Mouse (Mus musculus) liver, postnatal 0 days (tissue): Measurements from ENCODE around the gene Lingo4. TPM values are rescaled to one million over a fixed set of nuclear protein-coding genes. Genes with fewer than 3 reads are reported as not detected.
A peak's percentile ranks its signal among the peaks of the same experiment; 100 is the strongest.

Experiments
- ATAC-seq: fragments of 200-750 bp; cut with Nextera tagmentation; 2 replicates; pipeline ENCODE4 v1.8.0; 2017; ENCODE audit warnings: mild to moderate bottlenecking, moderate library complexity
- DNase-seq: peaks from one replicate; pipeline ENCODE4 v3.0.0-alpha.2; 2016
- H3K27ac ChIP-seq: fragments of 300-500 bp; sonication (generic); 2 replicates; pipeline ENCODE4 v1.5.1; 2014; ENCODE audit warnings: antibody characterized with exemption, moderate library complexity, mild to moderate bottlenecking, low read depth
- H3K27me3 ChIP-seq: fragments of 300-500 bp; sonication (generic); 2 replicates; pipeline ENCODE4 v1.6.1; 2014; ENCODE audit warnings: low read length, control low read depth, mixed read lengths; ENCODE audit not compliant: insufficient read depth
- H3K36me3 ChIP-seq: fragments of 300-500 bp; sonication (generic); replicated peaks from 2 replicates; pipeline ENCODE4 v1.6.1; 2014; ENCODE audit warnings: mild to moderate bottlenecking, control low read depth, low read length, moderate library complexity, mixed read lengths; ENCODE audit not compliant: insufficient read depth
- H3K4me1 ChIP-seq: fragments of 300-500 bp; sonication (generic); 2 replicates; pipeline ENCODE4 v1.6.1; 2014; ENCODE audit warnings: antibody characterized with exemption, mild to moderate bottlenecking, control low read depth; ENCODE audit not compliant: insufficient read depth
- H3K4me2 ChIP-seq: fragments of 300-500 bp; sonication (generic); 2 replicates; pipeline ENCODE4 v1.6.1; 2014; ENCODE audit warnings: low read depth, mild to moderate bottlenecking, low read length, moderate library complexity, mixed read lengths
- H3K4me3 ChIP-seq: fragments of 300-500 bp; sonication (generic); 2 replicates; pipeline ENCODE4 v1.5.1; 2014; ENCODE audit warnings: low read depth, low read length
- H3K9ac ChIP-seq: fragments of 300-500 bp; sonication (generic); replicated peaks from 2 replicates; pipeline ENCODE4 v1.6.1; 2014; ENCODE audit warnings: mild to moderate bottlenecking, moderate library complexity
- H3K9me3 ChIP-seq: fragments of 300-500 bp; sonication (generic); 2 replicates; pipeline ENCODE4 v1.6.1; 2016; ENCODE audit warnings: mild to moderate bottlenecking, control low read depth, low read length, mixed read lengths
- CTCF ChIP-seq: sonication (generic); IDR thresholded peaks from 2 replicates; pipeline ENCODE4 v1.5.1; 2016; ENCODE audit warnings: antibody characterized with exemption, low read depth
- EP300 ChIP-seq: IDR thresholded peaks from 2 replicates; pipeline ENCODE4 v1.6.1; 2016; ENCODE audit warnings: antibody characterized with exemption, low read depth, mild to moderate bottlenecking
- WGBS: fragments of 180-500 bp; shearing (Covaris S2); extraction: QIAGEN DNeasy Blood & Tissue Kit; methylation state at CpG from one replicate; pipeline ENCODE4 v1.1.7; 2014; ENCODE audit not compliant: insufficient replicate concordance; 5-methylcytosine and 5-hydroxymethylcytosine counted together
- polyA plus RNA-seq: library from polyadenylated mRNA; unstranded; fragments of >200 nt; fragmentation: Nextera tagmentation; extraction: Ambion mirVana; gene quantifications from 2 replicates; pipeline ENCODE4 v1.2.1, GENCODE M21; 2015

Gene Lingo4
- polyA plus RNA-seq, 1 experiment from 2014 or later, result 0.38 TPM

DNA sequence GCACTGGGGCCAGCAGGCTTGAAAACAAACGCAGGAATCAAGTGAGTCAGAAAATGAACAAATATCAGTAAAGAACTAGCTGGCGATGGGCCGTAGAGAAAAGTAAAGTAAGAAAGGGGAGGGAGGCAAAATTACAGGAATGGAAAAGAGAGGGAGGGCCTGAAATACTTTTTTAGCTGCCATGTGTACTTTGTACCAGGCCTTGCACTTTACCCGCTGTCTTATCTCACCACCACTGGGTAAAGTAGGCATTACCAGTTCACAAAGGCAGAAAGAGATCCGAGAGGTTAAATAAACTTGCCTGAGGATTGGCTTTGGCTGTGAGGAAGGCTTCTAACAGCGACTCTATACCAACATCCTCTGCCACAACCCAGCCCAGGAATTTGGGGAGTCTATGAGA, 30.8 kb upstream of the Lingo4 start:
- WGBS, result 55% methylated on average over 6 of the region's 6 CpGs
- no peaks in the 10 kb centered on the region for H3K9me3 ChIP-seq
- no peaks in the 10 kb centered on the region for H3K36me3 ChIP-seq
- no peak overlapping the region for H3K4me3 ChIP-seq
- H3K4me2 ChIP-seq, result no peak overlapping the region
- peaks cover 24% of the 10 kb centered on the region for H3K27me3 ChIP-seq
- 0 out of 2 replicates have a peak overlapping the region, but pooled peaks have one; percentile 16 for H3K27ac ChIP-seq
- H3K4me1 ChIP-seq, result peaks cover 16% of the 10 kb centered on the region
- H3K9ac ChIP-seq, result no peak overlapping the region
- DNase-seq (no peak), ATAC-seq (no peak)
- TF ChIP-seq CTCF, result no peak
- no peak for TF ChIP-seq EP300

DNA sequence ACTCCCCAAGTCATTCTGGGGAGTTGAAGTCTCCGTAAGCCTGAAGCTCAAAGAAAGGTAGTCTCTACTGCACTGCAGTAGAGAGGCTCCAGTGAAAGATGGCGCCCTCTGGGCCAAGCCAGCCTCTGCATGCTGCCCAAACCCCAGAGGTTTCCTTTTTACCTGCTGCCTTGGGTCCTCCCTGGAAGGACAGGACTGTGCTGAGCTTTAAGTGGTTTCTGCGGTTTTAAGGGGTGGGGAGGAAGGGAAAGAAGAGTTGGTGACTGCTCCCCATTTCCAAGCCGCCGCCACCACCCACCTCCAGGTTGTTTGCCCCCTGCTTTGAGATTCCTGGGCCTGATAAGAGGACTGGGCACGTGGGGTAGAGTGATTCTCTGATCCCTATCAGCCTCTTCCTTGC, 29.7 kb upstream of the Lingo4 start:
- Histone ChIP-seq H3K4me2 (no peak overlapping the region), H3K27ac (no peak overlapping the region), H3K36me3 (no peaks in the 10 kb centered on the region), H3K9me3 (no peaks in the 10 kb centered on the region), H3K9ac (no peak overlapping the region), H3K4me1 (peaks cover 12% of the 10 kb centered on the region), H3K4me3 (no peak overlapping the region), H3K27me3 (peaks cover 13% of the 10 kb centered on the region)
- ATAC-seq (no peak), DNase-seq (no peak)
- 51% methylated on average over 6 of the region's 6 CpGs for WGBS
- TF ChIP-seq EP300, result no peak
- TF ChIP-seq CTCF, result no peak

DNA sequence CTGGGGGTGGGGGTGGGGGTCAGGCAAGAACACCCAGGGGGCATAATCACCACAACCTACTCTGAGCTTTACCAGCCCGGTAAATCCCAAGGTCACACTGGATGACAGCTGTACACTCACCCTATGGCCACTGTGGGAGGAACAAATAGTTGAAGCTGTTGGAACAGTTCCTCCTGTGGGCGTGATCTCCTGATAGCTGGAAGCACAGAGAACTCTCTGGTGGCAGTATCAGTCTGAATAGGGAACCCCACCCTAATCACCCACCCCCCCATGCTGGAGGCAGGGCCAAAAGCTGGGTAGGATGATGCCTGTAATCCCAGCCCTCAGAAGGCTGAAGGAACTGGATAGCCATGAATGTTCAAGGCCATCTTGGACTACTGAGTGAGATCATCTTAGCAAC, 28.6 kb upstream of the Lingo4 start:
- TF ChIP-seq EP300 (no peak), CTCF (no peak)
- no peak overlapping the region for H3K4me3 ChIP-seq
- peaks cover 20% of the 10 kb centered on the region for H3K4me1 ChIP-seq
- ATAC-seq (no peak), DNase-seq (no peak)
- peaks cover 2% of the 10 kb centered on the region; the same call in 1 of the 2 replicates for H3K27me3 ChIP-seq
- no peaks in the 10 kb centered on the region for H3K9me3 ChIP-seq
- 28% methylated on average over 2 of the region's 2 CpGs for WGBS
- H3K27ac ChIP-seq, result no peak overlapping the region
- no peak overlapping the region; the same call in 1 of the 2 replicates for H3K9ac ChIP-seq
- H3K36me3 ChIP-seq, result no peaks in the 10 kb centered on the region
- no peak overlapping the region for H3K4me2 ChIP-seq

DNA sequence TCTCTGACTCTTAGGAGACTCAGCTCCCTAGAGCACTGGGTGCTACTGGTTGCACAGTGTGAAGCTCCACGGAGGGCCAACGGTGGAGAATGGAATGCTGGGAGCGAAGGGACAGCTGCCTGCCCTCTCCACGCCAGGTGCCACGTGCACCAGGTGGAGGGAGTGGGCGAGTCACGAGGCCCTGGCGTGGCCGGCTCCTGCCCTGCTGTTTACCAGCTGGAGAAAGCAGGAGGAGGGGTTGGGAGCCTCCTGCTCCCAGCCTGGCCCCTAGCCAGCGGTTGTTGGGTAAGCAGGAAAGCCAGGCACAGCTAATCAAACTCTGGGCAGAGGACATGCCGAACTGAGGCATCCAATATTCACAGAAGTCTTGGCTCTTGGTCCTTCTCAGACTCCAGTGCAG, 26.7 kb upstream of the Lingo4 start:
- 20% methylated on average over 10 of the region's 11 CpGs for WGBS
- Histone ChIP-seq H3K9me3 (no peaks in the 10 kb centered on the region), H3K27ac (no peak overlapping the region), H3K4me3 (no peak overlapping the region), H3K27me3 (no peaks in the 10 kb centered on the region), H3K36me3 (no peaks in the 10 kb centered on the region), H3K4me1 (peaks cover 21% of the 10 kb centered on the region), H3K4me2 (peak overlapping the region; percentile 66; the same call in 1 of the 2 replicates), H3K9ac (no peak overlapping the region)
- DNase-seq (peak; percentile 87), ATAC-seq (peak; percentile 93)
- TF ChIP-seq CTCF, result no peak
- TF ChIP-seq EP300, result no peak; the same call in 1 of the 2 replicates

DNA sequence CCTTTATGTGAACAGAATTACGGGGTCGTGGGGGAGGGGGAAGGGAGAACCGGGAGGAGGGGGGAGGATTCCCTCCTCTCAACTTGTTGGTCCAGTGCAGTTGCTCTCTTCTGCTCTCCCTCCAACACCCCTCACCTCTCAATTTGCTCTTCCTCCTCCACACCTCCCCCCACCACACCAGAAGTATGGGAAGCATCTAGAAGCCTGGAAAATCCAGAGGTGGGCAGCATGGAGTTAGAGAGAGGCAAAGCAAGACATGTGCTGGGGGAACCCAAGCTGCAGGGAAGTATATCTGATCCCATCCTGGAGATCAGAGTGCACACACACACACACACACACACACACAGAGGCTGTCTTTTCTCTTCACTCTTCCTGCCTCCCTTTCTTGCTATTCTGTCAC, 26.3 kb upstream of the Lingo4 start:
- peaks cover 21% of the 10 kb centered on the region for H3K4me1 ChIP-seq
- H3K9ac ChIP-seq, result no peak overlapping the region
- DNase-seq, result no peak
- no peak for ATAC-seq
- no peaks in the 10 kb centered on the region for H3K27me3 ChIP-seq
- H3K27ac ChIP-seq, result no peak overlapping the region
- no peak for TF ChIP-seq CTCF
- peak overlapping the region; percentile 66 for H3K4me2 ChIP-seq
- no peak overlapping the region for H3K4me3 ChIP-seq
- WGBS, result 6% methylated on average over 3 of the region's 3 CpGs
- no peaks in the 10 kb centered on the region for H3K36me3 ChIP-seq
- no peaks in the 10 kb centered on the region for H3K9me3 ChIP-seq

DNA sequence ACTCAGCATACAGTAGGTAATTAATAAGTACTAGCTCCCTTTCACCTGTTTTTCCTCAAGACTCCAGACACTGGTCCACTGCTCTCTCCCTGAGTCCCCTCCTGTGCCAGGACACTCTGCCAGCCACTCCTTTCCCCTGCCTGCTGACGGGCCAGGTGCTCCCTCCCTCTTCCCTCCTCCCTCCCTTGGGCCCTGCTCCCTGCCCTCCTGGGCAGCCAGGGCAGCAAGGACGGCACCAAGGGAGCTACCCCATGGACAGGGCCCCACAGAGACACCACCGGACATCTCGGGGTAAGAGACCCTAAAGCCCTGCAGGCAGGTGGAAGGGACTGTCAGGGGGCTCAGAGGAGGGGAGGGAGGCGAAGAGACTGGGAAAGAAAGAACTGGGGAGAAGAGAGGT, 25.7 kb upstream of the Lingo4 start, which contains the start of gene Rorc:
Gene Rorc (plus strand): TSS at position 154 of the 400 bp plus-strand sequence.
- Histone ChIP-seq H3K9ac (peak within 1 kb of the TSS; percentile 62), H3K36me3 (no peaks in the 10 kb centered on the region), H3K4me3 (peak within 1 kb of the TSS; percentile 50), H3K27me3 (no peaks in the 10 kb centered on the region), H3K9me3 (no peaks in the 10 kb centered on the region), H3K4me1 (peaks cover 17% of the 10 kb centered on the region), H3K4me2 (peak within 1 kb of the TSS; percentile 66), H3K27ac (peak within 1 kb of the TSS; percentile 72)
- TF ChIP-seq CTCF, result no peak
- TF ChIP-seq EP300, result no peak
- peak; percentile 50 for DNase-seq
- WGBS, result 23% methylated on average over 5 of the region's 5 CpGs
- peak; percentile 69 for ATAC-seq
